Mouse (Mus musculus): ENCODE data around the gene BC049762. TPM values are rescaled to one million over a fixed set of nuclear protein-coding genes. Genes with fewer than 3 reads are reported as not detected.
A peak's percentile ranks its signal among the peaks of the same experiment; 100 is the strongest.

Gene BC049762
- total RNA-seq (2012; rRNA removed) (not detected in 2 replicates), polyA plus RNA-seq (2012; ENCODE audit: insufficient read depth in 1 of 2, insufficient read length in 2 of 2, low read depth in 1 of 2, low replicate concordance in 2 of 2, missing spikeins in 1 of 2) (under 1 TPM in 1 of 2 experiments, not detected in 1; 0.11 TPM)

GRCm38 (mm10) chr11:51262342-51263285, at the start of gene BC049762:
Gene BC049762 (minus strand): TSS chr11:51263046.
- H3K4me3 ChIP-seq (ENCODE audit: control insufficient read depth in 1 of 2, insufficient read depth in 1 of 2, low read depth in 2 of 2, low read length in 2 of 2): peak within 1 kb of the TSS; percentile 71 to 79
- TF ChIP-seq ZMIZ1 (IDR thresholded peaks at IDR 0.05; ENCODE audit: low read depth, low read length): peak; percentile 86; the same call in 1 of the 2 replicates
- no peak for TF ChIP-seq CHD2 (IDR thresholded peaks at IDR 0.05; ENCODE audit: low read length)
- peak; percentile 82 for TF ChIP-seq TBP (IDR thresholded peaks at IDR 0.05; ENCODE audit: low read depth, low read length)
- TF ChIP-seq POLR2A (IDR thresholded peaks at IDR 0.05; ENCODE audit: control insufficient read depth in 1 of 2, insufficient read depth in 1 of 2, low read depth in 1 of 2, low read length in 2 of 2, poor library complexity in 1 of 2): peak; percentile 98 to 99
- TF ChIP-seq ZC3H11A (IDR thresholded peaks at IDR 0.05; ENCODE audit: low read depth, low read length): no peak
- TF ChIP-seq MAFK (IDR thresholded peaks at IDR 0.05; ENCODE audit: borderline replicate concordance, low read depth, low read length): no peak
- TF ChIP-seq MXI1 (IDR thresholded peaks at IDR 0.05; ENCODE audit: low read depth, low read length): no peak; the same call in none of the 2 replicates
- TF ChIP-seq ETS1 (IDR thresholded peaks at IDR 0.05; ENCODE audit: low read depth, low read length): peak; percentile 49
- peak; percentile 81 for TF ChIP-seq USF1 (IDR thresholded peaks at IDR 0.05; ENCODE audit: low read depth, low read length)
- TF ChIP-seq TAL1 (IDR thresholded peaks at IDR 0.05; ENCODE audit: low read length): no peak
- peak; percentile 80 for TF ChIP-seq HCFC1 (IDR thresholded peaks at IDR 0.05; ENCODE audit: low read depth, low read length)
- no peak for TF ChIP-seq MYB (IDR thresholded peaks at IDR 0.05; ENCODE audit: low read depth, low read length)
- TF ChIP-seq UBTF (IDR thresholded peaks at IDR 0.05; ENCODE audit: borderline replicate concordance, insufficient read depth, low read depth, low read length): no peak
- no peak for TF ChIP-seq ELF1 (IDR thresholded peaks at IDR 0.05; ENCODE audit: low read depth, low read length)
- TF ChIP-seq RCOR1 (IDR thresholded peaks at IDR 0.05; ENCODE audit: low read depth, low read length): no peak
- no peak for TF ChIP-seq JUND (IDR thresholded peaks at IDR 0.05; ENCODE audit: low read depth, low read length)
- peak; percentile 97 for TF ChIP-seq NELFE (IDR thresholded peaks at IDR 0.05; ENCODE audit: low read depth, low read length)
- TF ChIP-seq MAZ (IDR thresholded peaks at IDR 0.05; ENCODE audit: low read depth, low read length): 0 out of 2 replicates have a peak, but pooled peaks have one; percentile 13
- TF ChIP-seq E2F4 (IDR thresholded peaks at IDR 0.05; ENCODE audit: borderline replicate concordance, low read depth, low read length): peak; percentile 88; the same call in 1 of the 2 replicates
- TF ChIP-seq POLR2AphosphoS2 (IDR thresholded peaks at IDR 0.05; ENCODE audit: low read length): peak; percentile 88
- no peak for TF ChIP-seq EP300 (IDR thresholded peaks at IDR 0.05; ENCODE audit: low read depth in 1 of 2, low read length in 2 of 2)
- no peak for TF ChIP-seq GABPA (IDR thresholded peaks at IDR 0.05; ENCODE audit: low read depth, low read length)
- TF ChIP-seq USF2 (IDR thresholded peaks at IDR 0.05; ENCODE audit: borderline replicate concordance in 1 of 2, insufficient read depth in 1 of 2, low read depth in 1 of 2, low read length in 2 of 2): no peak
- no peak for TF ChIP-seq ZKSCAN1 (IDR thresholded peaks at IDR 0.05; ENCODE audit: low read depth, low read length)
- peak; percentile 86 for TF ChIP-seq POLR2AphosphoS5 (IDR thresholded peaks at IDR 0.05; ENCODE audit: borderline replicate concordance, low read depth, low read length)
- no peak for TF ChIP-seq RAD21 (IDR thresholded peaks at IDR 0.05; ENCODE audit: low read depth, low read length)
- peak; percentile 100 for TF ChIP-seq NRF1 (IDR thresholded peaks at IDR 0.05; ENCODE audit: insufficient read depth, low read depth, low read length, poor library complexity, severe bottlenecking)
- 0 out of 2 replicates have a peak, but pooled peaks have one; percentile 78 for TF ChIP-seq CHD1 (IDR thresholded peaks at IDR 0.05; ENCODE audit: low read depth, low read length)
- TF ChIP-seq GATA1 (IDR thresholded peaks at IDR 0.05; ENCODE audit: low read depth, low read length): no peak
- peak; percentile 84 for TF ChIP-seq MYC (IDR thresholded peaks at IDR 0.05; ENCODE audit: low read depth, low read length)
- TF ChIP-seq MAX (IDR thresholded peaks at IDR 0.05; ENCODE audit: low read length): peak; percentile 91
- TF ChIP-seq TCF12 (IDR thresholded peaks at IDR 0.05; ENCODE audit: low read depth, low read length): peak; percentile 59
- TF ChIP-seq SIN3A (IDR thresholded peaks at IDR 0.05; ENCODE audit: low read length): peak; percentile 37
- DNase-seq (ENCODE audit: low read depth, low spot score): peak; percentile 99
- peaks cover 8 to 16% of the 10 kb centered on the region in 2 experiments for H3K4me1 ChIP-seq (ENCODE audit: control insufficient read depth in 1 of 2, insufficient read depth in 2 of 2, low read length in 2 of 2)
- peak within 1 kb of the TSS; percentile 68 for H3K27ac ChIP-seq (ENCODE audit: control insufficient read depth, low read depth, low read length)
- peaks cover 9 to 30% of the 10 kb centered on the region in 2 experiments for H3K36me3 ChIP-seq (ENCODE audit: control insufficient read depth in 1 of 2, insufficient read depth in 2 of 2, low read length in 2 of 2)
- no peaks in the 10 kb centered on the region for H3K9me3 ChIP-seq (replicated peaks; ENCODE audit: insufficient read depth, low read length)
- peaks cover 39% of the 10 kb centered on the region for H3K79me2 ChIP-seq (ENCODE audit: control insufficient read depth, insufficient read depth, low read length, poor library complexity)
- H3K27me3 ChIP-seq (ENCODE audit: control insufficient read depth in 1 of 2, insufficient read depth in 2 of 2, low read length in 2 of 2): no peaks in the 10 kb centered on the region
- H3K9ac ChIP-seq (ENCODE audit: control insufficient read depth, low read depth, low read length, poor library complexity, severe bottlenecking): peak within 1 kb of the TSS; percentile 90
